Mouse (Mus musculus): ENCODE measurements around the gene Oaz3.

- no peak for TF ChIP-seq CTCF (IDR thresholded peaks at IDR 0.05; ENCODE audit: low read depth)
- no peak for TF ChIP-seq EP300 (IDR thresholded peaks at IDR 0.05; ENCODE audit: low read depth)
Observed at GRCm38 (mm10) chr3:94398217-94398616, 45.5 kb downstream of the Oaz3 start, which contains the start of gene Lingo4.
